Mouse (Mus musculus): ENCODE measurements at regions not wholly inside any gene's neighbourhood (a gene's known extent, or its start where the extent isn't known, plus 50 kb on each side); places are given as distances from the start of the nearest gene placed in this dataset.
A peak's percentile ranks its signal among the peaks of the same experiment; 100 is the strongest.

GRCm38 (mm10) chr2:50832471-50832870 is 316.4 kb downstream of the Rnd3 start:
- no peak for DNase-seq

GRCm38 (mm10) chr2:50830056-50830720 is 318.7 kb downstream of the Rnd3 start:
- DNase-seq: no peak

GRCm38 (mm10) chr2:50827097-50827496 is 321.8 kb downstream of the Rnd3 start:
- DNase-seq: no peak

GRCm38 (mm10) chr2:50826537-50826936 is 322.4 kb downstream of the Rnd3 start:
- no peak for DNase-seq

GRCm38 (mm10) chr2:50825626-50826025 is 323.3 kb downstream of the Rnd3 start:
- no peak for DNase-seq

- no peak for DNase-seq
These were observed 324.1 kb downstream of the Rnd3 start for GRCm38 (mm10) chr2:50824782-50825181.

GRCm38 (mm10) chr2:50822738-50823137 is 326.2 kb downstream of the Rnd3 start:
- DNase-seq: no peak

- DNase-seq: no peak
These were observed 329.6 kb downstream of the Rnd3 start for GRCm38 (mm10) chr2:50819305-50819665.

- DNase-seq: no peak
These were observed 330.2 kb downstream of the Rnd3 start for GRCm38 (mm10) chr2:50818557-50819304.

- DNase-seq: no peak
These were observed 332.5 kb downstream of the Rnd3 start for GRCm38 (mm10) chr2:50816364-50816763.

- no peak for DNase-seq
These were observed 333.4 kb downstream of the Rnd3 start for GRCm38 (mm10) chr2:50815541-50815940.

GRCm38 (mm10) chr2:50813568-50814461 is 335.1 kb downstream of the Rnd3 start:
- DNase-seq: no peak

- DNase-seq: no peak
These were observed 336.6 kb downstream of the Rnd3 start for GRCm38 (mm10) chr2:50812296-50812695.

- no peak for DNase-seq
These were observed 338.4 kb downstream of the Rnd3 start for GRCm38 (mm10) chr2:50810336-50811066.

GRCm38 (mm10) chr2:50809823-50810222 is 339.1 kb downstream of the Rnd3 start:
- no peak for DNase-seq

GRCm38 (mm10) chr2:50807162-50807960 is 341.6 kb downstream of the Rnd3 start:
- DNase-seq: no peak

GRCm38 (mm10) chr2:50805645-50806044 is 343.3 kb downstream of the Rnd3 start:
- DNase-seq: no peak

- DNase-seq: no peak
These were observed 352.8 kb downstream of the Rnd3 start for GRCm38 (mm10) chr2:50796087-50796486.

- DNase-seq: peak; percentile 60
These were observed 355.3 kb downstream of the Rnd3 start for GRCm38 (mm10) chr2:50793616-50794015.

GRCm38 (mm10) chr2:50793067-50793466 is 355.8 kb downstream of the Rnd3 start:
- DNase-seq: no peak

- DNase-seq: no peak
These were observed 359.8 kb downstream of the Rnd3 start for GRCm38 (mm10) chr2:50789051-50789651.
